Mouse (Mus musculus) Muller cell, postnatal 12 days (primary cell): Measurements from ENCODE around the gene Atf2.
"Not testable (repeated sequence)": the region's sequence is repeated elsewhere in the genome, so short reads cannot be mapped to it uniquely, and the experiment has no call there.

Experiments
- DNase-seq: peaks from one replicate; pipeline ENCODE4 v3.0.0-alpha.2; 2015; ENCODE audit errors: inconsistent ontology term

Atf2 gene

GRCm38 (mm10) chr2:73892464-73893296 is at the start of gene Atf2:
TSS of gene Atf2 (minus strand) at chr2:73892639.
- peak; percentile 99 for DNase-seq

GRCm38 (mm10) chr2:73941281-73941680 is 48.8 kb upstream of the Atf2 start:
- DNase-seq: no peak

GRCm38 (mm10) chr2:73940471-73940870 is 48.0 kb upstream of the Atf2 start:
- DNase-seq: no peak

GRCm38 (mm10) chr2:73938896-73939295 is 46.5 kb upstream of the Atf2 start:
- no peak for DNase-seq

- peak; percentile 40 for DNase-seq
Measured at GRCm38 (mm10) chr2:73932676-73933313, 40.4 kb upstream of the Atf2 start.

GRCm38 (mm10) chr2:73927711-73928110 is 35.3 kb upstream of the Atf2 start:
- DNase-seq: no peak

- DNase-seq: no peak
Measured at GRCm38 (mm10) chr2:73925539-73925938, 33.1 kb upstream of the Atf2 start.

- peak; percentile 87 for DNase-seq
Measured at GRCm38 (mm10) chr2:73925089-73925488, 32.6 kb upstream of the Atf2 start.

- no peak for DNase-seq
Measured at GRCm38 (mm10) chr2:73919642-73920041, 27.2 kb upstream of the Atf2 start.

- DNase-seq: no peak
Measured at GRCm38 (mm10) chr2:73912264-73912663, 19.8 kb upstream of the Atf2 start.

GRCm38 (mm10) chr2:73911175-73911700 is 18.8 kb upstream of the Atf2 start, which contains the start of gene Atp5g3:
TSS of gene Atp5g3 (minus strand) at chr2:73911326.
- peak; percentile 95 for DNase-seq

- DNase-seq: peak; percentile 50
Measured at GRCm38 (mm10) chr2:73910571-73911174, 18.2 kb upstream of the Atf2 start.

GRCm38 (mm10) chr2:73909116-73909515 is 16.7 kb upstream of the Atf2 start:
- no peak for DNase-seq

- DNase-seq: not testable (repeated sequence)
Measured at GRCm38 (mm10) chr2:73904679-73905078, 12.2 kb upstream of the Atf2 start.

- no peak for DNase-seq
Measured at GRCm38 (mm10) chr2:73903536-73903935, 11.1 kb upstream of the Atf2 start.

GRCm38 (mm10) chr2:73902328-73902727 is 9.9 kb upstream of the Atf2 start:
- not testable (repeated sequence) for DNase-seq

GRCm38 (mm10) chr2:73901169-73901568 is 8.7 kb upstream of the Atf2 start:
- peak; percentile 29 for DNase-seq

GRCm38 (mm10) chr2:73900364-73900763 is 7.9 kb upstream of the Atf2 start:
- DNase-seq: no peak

- DNase-seq: not testable (repeated sequence)
Measured at GRCm38 (mm10) chr2:73896919-73897318, 4.5 kb upstream of the Atf2 start.

- DNase-seq: no peak
Measured at GRCm38 (mm10) chr2:73893473-73894270, 1.2 kb upstream of the Atf2 start.

- DNase-seq: no peak
Measured at GRCm38 (mm10) chr2:73891701-73892463, 557 bp downstream of the Atf2 start.
